Mouse (Mus musculus) heart, postnatal 10 days (tissue): ENCODE measurements at regions not wholly inside any gene's neighbourhood (a gene's known extent, or its start where the extent isn't known, plus 50 kb on each side); places are given as distances from the start of the nearest gene placed in this dataset.

Experiments
- DNase-seq, 2 experiments: peaks; one replicate each; pipeline ENCODE4 v3.0.0; 2021
- intact Hi-C: fragments of 180-260 bp; cut with DNase I; formaldehyde crosslinking; loops from one replicate; pipeline ENCODE4 v1.15.1; 2025

DNA sequence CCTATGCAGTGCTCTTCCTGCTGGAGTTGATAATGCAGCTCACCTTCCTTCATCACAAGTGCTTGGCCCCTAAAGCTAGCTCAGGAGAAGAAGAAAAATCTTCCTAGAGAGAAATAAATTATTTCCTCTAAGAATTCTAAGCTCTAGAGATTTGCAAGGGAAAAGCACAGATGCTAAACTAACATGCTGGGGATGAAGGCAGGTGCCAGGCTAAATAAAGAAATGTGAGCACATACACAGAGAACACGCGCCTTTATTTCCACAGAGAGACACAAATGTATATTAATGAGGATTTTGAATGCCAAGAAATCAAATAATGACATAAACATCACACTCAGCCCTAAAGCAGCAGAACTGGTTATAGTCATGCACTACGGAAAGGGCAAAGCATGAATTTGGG, 229.5 kb upstream of the Mamld1 start:
- DNase-seq = no peak
- intact Hi-C loops = no loop called here

DNA sequence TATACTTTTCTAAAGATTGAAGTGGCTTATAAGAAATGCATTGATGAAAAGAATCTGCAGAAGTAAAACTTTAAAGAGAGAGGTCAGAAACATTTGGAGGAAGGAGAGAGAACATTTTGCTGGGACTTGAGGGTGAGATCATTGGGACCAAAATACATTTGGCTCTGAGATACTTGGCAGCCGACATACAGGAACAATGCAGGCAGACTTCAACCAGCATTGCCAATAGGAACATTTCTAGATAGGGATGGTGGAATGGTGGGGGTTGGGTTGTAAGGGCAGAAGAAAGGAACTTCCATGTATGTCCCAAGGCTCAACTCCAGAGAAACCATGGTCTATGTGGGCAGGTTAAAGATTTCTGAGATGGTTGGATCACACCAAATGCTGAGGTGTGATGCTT, 232.3 kb upstream of the Mamld1 start:
- intact Hi-C loops = loop anchor here (5.0 kb wide), 1 partner anchor 85 kb away; no protein-coding TSS in a partner anchor
- peak; percentile 66 to 78 for DNase-seq

DNA sequence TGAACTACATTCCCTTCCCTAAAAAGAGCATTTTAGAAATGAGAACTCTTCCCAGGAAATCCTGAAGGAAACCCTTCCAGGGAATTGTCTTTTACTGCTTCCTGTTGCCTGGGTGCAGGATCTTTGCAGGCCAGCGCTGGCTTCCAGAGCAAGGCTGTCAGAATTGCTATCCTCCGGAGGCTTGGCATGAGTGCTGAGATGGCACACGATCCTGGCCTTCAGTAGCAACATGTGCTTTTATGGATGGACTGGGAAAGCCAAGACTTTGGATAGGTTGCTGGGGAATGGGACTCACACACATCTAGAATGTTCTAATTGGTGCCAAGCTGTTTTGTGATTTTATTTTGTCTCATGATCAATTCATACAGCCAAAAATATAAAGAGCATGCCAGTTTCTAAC, 233.4 kb upstream of the Mamld1 start:
- DNase-seq = peak; percentile 14 to 17
- intact Hi-C loops = loop anchor here (5.0 kb wide), 1 partner anchor 86 kb away; no protein-coding TSS in a partner anchor

DNA sequence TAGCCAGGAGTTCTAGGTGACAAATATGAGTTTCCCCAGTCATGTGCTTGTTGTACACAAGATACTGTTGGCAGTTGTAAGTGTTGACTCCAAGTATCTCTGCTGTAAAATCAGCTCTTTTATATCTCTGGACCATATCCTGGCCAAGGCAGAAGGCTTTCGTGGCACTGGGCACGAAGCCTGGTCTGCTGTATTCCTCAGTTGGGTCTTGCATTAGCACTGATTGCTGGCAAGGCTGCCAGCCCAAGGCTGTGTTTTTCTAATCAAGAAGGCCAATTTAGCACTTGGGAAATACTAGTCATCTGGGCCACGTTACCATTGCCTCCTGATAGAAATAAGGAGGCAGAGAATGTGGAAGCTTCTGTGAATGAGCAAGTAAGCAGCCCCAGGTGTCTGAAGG, 258.3 kb upstream of the Mamld1 start:
- peak in 1 of 2 experiments; percentile 3 for DNase-seq
- intact Hi-C loops = no loop called here

DNA sequence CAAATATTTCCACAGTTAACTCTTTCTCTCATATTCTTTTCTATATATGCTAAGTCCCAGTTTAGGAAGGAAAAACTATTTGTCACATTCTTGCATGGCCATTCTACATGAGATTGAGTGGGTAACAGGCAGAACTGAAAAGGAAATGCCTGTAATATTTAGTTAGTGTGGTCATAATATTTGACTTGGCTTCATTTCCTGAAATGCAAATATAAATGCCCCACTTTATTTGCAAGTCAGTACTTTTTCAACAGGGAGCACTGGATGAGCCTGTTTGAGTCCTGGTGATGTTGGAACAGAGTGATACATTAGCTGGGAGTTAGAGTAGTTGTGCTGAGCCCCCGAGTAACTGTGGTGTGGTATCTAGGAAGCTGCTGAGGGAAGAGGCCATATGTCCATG, 285.9 kb upstream of the Tmem185a start:
- DNase-seq = no peak
- intact Hi-C loops = no loop called here

DNA sequence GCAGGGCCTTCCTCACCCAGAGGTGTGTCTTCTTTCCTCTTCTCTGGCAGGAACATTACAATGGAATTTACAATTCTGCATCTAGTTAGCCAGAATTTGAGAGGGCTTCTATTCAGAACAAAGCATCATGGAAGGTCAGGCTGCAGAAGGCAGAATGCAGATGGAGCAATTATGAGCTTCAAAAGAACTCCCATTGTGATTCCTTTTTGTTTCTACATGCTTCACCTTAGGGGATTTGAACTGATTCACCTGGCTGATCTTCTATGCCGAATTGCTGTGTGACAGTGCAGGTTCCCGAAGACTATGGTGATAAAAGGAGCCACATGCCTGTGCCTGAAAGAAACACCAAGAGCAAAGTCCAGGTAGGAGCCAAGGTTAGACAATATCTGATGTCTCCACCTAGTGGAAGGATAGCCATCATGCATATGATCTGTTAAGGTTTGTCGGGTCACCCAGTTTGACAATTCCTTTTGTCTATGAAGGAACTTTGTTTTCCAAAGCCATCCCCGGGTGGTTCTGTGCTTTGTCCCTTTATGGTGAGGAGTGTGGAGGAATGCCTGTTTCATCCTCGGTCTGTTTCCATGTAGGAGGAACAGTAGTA, 236.1 kb upstream of the Tmem185a start:
- intact Hi-C loops = no loop called here
- DNase-seq = no peak

DNA sequence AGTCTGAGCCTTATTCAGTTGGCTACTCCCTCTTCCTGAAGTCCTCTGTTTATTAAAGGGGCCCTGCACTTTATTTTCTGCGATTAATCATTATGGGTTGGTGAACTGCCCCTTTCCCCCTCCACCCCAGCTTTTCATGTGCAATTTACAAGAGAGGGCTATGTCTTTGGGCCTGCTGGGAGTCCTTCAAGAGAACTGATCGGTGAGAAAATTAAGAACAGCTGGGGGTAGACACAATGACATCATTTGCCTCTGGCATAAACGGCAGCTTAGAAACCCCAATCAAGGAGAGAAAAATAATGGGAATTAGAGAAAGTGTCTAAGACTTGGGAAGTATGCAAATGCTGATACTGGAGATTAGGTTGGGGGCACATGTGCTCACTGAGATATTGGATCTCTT, 205.2 kb upstream of the Tmem185a start:
- DNase-seq = no peak
- intact Hi-C loops = no loop called here

DNA sequence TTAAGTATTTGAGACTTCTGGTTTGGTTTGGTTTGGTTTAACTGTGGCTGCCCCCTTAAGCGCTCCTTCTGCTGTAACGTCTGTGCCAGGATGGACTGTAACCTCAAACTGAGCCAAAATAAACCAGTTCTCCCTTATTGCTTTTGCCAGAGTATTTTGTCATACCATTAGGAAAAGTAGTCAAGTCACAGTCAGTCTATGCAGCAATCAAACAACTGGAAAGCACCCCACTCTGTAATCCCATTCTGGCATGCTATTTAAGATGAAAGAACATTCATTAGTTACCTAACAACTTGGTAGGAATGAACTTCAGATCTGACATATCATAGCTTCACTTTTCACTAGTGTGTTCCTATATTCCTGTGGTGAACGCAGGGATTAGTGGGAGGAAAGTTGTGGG, 190.1 kb upstream of the Tmem185a start:
- intact Hi-C loops = no loop called here
- no peak for DNase-seq
